Mouse (Mus musculus) midbrain, embryonic 16.5 days (tissue): ENCODE results near the gene Slc37a2. TPM values are rescaled to one million over a fixed set of nuclear protein-coding genes. Genes with fewer than 3 reads are reported as not detected.

Experiments
- ATAC-seq: fragments of 200-750 bp; cut with Nextera tagmentation; 2 replicates; pipeline ENCODE4 v1.8.0; 2017; ENCODE audit warnings: moderate TSS enrichment
- H3K27ac ChIP-seq: fragments of 300-500 bp; sonication (generic); 2 replicates; pipeline ENCODE4 v1.5.1; 2014; ENCODE audit warnings: mild to moderate bottlenecking, low read length, mixed read lengths
- H3K27me3 ChIP-seq: fragments of 300-500 bp; sonication (generic); 2 replicates; pipeline ENCODE4 v1.6.1; 2014; ENCODE audit warnings: low read depth, low read length, mixed read lengths; ENCODE audit not compliant: control insufficient read depth, insufficient read depth
- H3K36me3 ChIP-seq: fragments of 300-500 bp; sonication (generic); 2 replicates; pipeline ENCODE4 v1.6.1; 2014; ENCODE audit warnings: mild to moderate bottlenecking, low read length, moderate library complexity, mixed read lengths; ENCODE audit not compliant: control insufficient read depth, insufficient read depth
- H3K4me1 ChIP-seq: fragments of 300-500 bp; sonication (generic); 2 replicates; pipeline ENCODE4 v1.6.1; 2014; ENCODE audit warnings: mild to moderate bottlenecking, low read length, mixed read lengths; ENCODE audit not compliant: control insufficient read depth, insufficient read depth
- H3K4me2 ChIP-seq: fragments of 300-500 bp; sonication (generic); 2 replicates; pipeline ENCODE4 v1.6.1; 2014; ENCODE audit warnings: mild to moderate bottlenecking, low read length, mixed read lengths
- H3K4me3 ChIP-seq: fragments of 300-500 bp; sonication (generic); 2 replicates; pipeline ENCODE4 v1.5.1; 2014; ENCODE audit warnings: low read depth, mild to moderate bottlenecking, low read length, moderate library complexity, mixed read lengths
- H3K9ac ChIP-seq: fragments of 300-500 bp; sonication (generic); 2 replicates; pipeline ENCODE4 v1.6.1; 2014; ENCODE audit warnings: low read depth, low read length, mixed read lengths
- H3K9me3 ChIP-seq: fragments of 300-500 bp; sonication (generic); replicated peaks from 2 replicates; pipeline ENCODE4 v1.6.1; 2014; ENCODE audit warnings: mild to moderate bottlenecking, low read length, mixed read lengths; ENCODE audit not compliant: control insufficient read depth, poor library complexity, severe bottlenecking
- WGBS: fragments of 180-500 bp; shearing (Covaris S2); extraction: QIAGEN DNeasy Blood & Tissue Kit; methylation state at CpG from one replicate; pipeline ENCODE4 v1.1.7; 2014; 5-methylcytosine and 5-hydroxymethylcytosine counted together
- polyA plus RNA-seq: library from polyadenylated mRNA; unstranded; fragments of >200 nt; fragmentation: Nextera tagmentation; extraction: Ambion mirVana; gene quantifications from 2 replicates; pipeline ENCODE4 v1.2.1, GENCODE M21; 2015

Slc37a2 gene
- polyA plus RNA-seq, 1 experiment from 2014 or later: 1.7 TPM

DNA sequence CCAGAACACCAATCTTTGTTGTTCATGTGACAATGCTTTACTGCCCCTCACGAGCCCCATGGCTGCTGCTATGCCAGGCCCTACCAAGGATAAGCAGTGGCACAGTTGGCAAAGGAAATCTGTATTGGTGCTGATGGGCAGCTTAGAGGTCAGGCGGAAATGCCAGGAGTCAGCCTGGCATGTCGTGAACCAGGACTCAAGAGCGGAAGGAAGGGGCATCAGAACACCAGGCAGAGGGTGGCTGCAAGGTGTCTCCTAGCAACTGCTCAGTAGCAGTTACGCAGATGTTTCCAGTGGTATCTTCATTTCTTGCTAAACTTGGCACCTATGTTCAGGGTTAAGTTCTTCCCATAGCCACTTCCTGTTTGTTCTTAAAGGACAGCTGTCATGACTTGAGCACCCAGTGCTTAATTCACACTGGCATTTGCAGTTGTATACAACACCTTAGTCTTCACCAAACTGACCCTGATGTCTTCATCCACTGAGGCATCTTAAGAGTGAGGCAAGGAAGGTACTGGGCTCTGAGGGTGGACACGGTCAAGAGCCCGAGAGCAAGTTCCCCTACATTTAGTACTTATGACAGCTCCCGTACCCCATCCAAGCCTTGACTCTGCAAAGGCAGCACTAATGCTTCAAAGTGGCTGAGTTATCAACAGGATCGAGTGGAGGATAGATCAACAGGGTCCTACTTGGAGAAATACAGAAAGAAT lies 24.9 kb downstream of the Slc37a2 start:
- 90% methylated on average over 9 of the region's 9 CpGs for WGBS
- Histone ChIP-seq H3K9me3 (no peaks in the 10 kb centered on the region), H3K4me2 (no peak overlapping the region), H3K4me3 (no peak overlapping the region), H3K36me3 (no peaks in the 10 kb centered on the region), H3K4me1 (peaks cover 4% of the 10 kb centered on the region; the same call in 1 of the 2 replicates), H3K27ac (no peak overlapping the region), H3K9ac (no peak overlapping the region), H3K27me3 (no peaks in the 10 kb centered on the region)
- no peak; the same call in 1 of the 2 replicates for ATAC-seq

- no peak overlapping the region; the same call in none of the 2 replicates for H3K9ac ChIP-seq
Observed at GRCm38 (mm10) chr9:37229880-37230325, 25.6 kb downstream of the Slc37a2 start.

DNA sequence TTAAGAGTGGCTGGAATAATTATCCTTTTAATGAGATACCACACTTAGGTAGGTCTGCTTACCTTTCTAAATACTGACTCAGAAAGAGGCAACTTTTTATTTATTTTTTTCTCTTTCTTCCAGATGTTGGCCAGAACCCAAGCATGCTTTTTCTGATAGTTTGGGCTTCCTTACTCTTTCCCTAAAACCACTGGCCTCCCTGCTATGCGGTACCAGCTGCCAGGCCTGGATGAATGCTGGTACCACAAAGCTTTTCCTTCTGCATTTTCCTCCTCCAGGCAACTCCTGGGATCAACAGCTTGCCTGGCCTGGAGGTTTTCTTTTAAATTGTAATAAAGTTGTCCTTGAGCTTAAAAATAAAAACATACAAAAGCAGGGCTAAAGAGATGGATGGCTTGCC lies 30.0 kb downstream of the Slc37a2 start:
- WGBS: 85% methylated on average over 1 of the region's 1 CpGs
- ATAC-seq: no peak
- H3K4me3 ChIP-seq: no peak overlapping the region

More at GRCm38 (mm10) chr9:37229880-37230325, 25.6 kb downstream of the Slc37a2 start:
- H3K27ac ChIP-seq: no peak overlapping the region
- H3K4me1 ChIP-seq: peaks cover 4% of the 10 kb centered on the region; the same call in 1 of the 2 replicates
- peak; percentile 93 for ATAC-seq
- no peaks in the 10 kb centered on the region for H3K27me3 ChIP-seq
- no peak overlapping the region for H3K4me3 ChIP-seq
- 0% methylated on average over 1 of the region's 1 CpGs for WGBS
- H3K36me3 ChIP-seq: no peaks in the 10 kb centered on the region
- no peak overlapping the region for H3K4me2 ChIP-seq
- H3K9me3 ChIP-seq: no peaks in the 10 kb centered on the region

DNA sequence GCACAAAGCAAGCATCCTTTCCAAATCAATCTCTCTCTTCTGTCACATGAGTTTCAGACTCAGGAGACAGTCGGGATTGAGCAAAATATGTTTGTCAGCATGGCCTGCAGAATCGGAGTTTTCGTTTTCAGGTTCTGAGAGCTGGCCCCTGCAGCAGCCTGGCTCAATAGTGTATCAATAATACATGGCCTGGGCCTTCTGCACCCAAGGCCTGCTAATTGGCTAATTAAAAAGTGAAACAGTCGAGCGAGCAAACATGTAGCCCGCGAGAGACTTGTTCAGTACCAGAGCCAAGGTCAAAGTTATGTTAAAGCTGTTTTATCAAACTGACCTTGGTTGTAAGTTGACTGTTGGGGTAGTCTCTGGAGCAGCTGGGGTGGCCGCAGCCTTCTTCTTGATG lies 34.8 kb downstream of the Slc37a2 start:
- no peak for ATAC-seq
- H3K9me3 ChIP-seq: no peaks in the 10 kb centered on the region
- no peaks in the 10 kb centered on the region for H3K36me3 ChIP-seq
- WGBS: 71% methylated on average over 8 of the region's 8 CpGs
- no peak overlapping the region for H3K27ac ChIP-seq
- no peak overlapping the region for H3K4me3 ChIP-seq
- no peaks in the 10 kb centered on the region for H3K27me3 ChIP-seq
- no peak overlapping the region for H3K4me2 ChIP-seq
- no peaks in the 10 kb centered on the region; the same call in 1 of the 2 replicates for H3K4me1 ChIP-seq
- no peak overlapping the region for H3K9ac ChIP-seq

More for the DNA sequence above, 30.0 kb downstream of the Slc37a2 start:
- H3K36me3 ChIP-seq: no peaks in the 10 kb centered on the region
- peaks cover 4% of the 10 kb centered on the region for H3K4me1 ChIP-seq
- no peak overlapping the region for H3K27ac ChIP-seq
- H3K27me3 ChIP-seq: no peaks in the 10 kb centered on the region
- no peak overlapping the region for H3K4me2 ChIP-seq
- H3K9ac ChIP-seq: no peak overlapping the region
- H3K9me3 ChIP-seq: no peaks in the 10 kb centered on the region

DNA sequence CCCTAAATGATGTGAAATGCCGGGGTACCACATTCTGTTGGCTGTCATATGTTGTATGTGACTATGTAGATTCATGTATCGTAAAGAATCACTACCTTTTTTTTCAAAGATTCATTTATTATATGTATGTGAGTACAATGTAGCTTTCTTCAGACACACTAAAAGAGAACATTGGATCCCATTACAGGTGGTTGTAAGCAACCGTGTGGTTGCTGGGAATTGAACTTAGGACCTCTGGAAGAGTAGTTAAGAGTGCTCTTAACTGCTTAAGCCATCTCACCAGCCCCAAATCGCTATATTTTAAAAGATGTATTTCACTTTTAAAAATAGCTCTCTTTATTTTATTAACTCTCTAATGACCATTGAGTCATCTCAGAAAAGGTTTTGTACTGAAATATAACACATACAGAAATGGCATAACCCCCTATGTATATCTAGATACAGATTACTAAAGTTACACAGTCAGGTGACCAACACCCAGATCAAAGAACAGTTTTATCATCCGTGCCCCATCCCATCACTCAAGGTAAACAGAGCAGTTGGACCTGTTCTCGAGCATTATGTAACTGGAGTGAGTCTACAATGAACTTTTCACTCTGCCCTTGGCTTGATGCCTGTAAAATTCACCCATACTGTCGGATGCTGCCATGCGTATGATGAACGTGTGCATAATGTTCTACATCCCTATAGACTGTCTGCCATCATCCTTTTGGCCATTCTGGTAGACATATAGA lies 41.0 kb downstream of the Slc37a2 start:
- Histone ChIP-seq H3K4me3 (no peak overlapping the region), H3K4me1 (no peaks in the 10 kb centered on the region), H3K36me3 (no peaks in the 10 kb centered on the region), H3K27me3 (no peaks in the 10 kb centered on the region), H3K4me2 (no peak overlapping the region), H3K27ac (no peak overlapping the region), H3K9me3 (no peaks in the 10 kb centered on the region), H3K9ac (no peak overlapping the region)
- ATAC-seq: no peak
- WGBS: 93% methylated on average over 9 of the region's 9 CpGs

DNA sequence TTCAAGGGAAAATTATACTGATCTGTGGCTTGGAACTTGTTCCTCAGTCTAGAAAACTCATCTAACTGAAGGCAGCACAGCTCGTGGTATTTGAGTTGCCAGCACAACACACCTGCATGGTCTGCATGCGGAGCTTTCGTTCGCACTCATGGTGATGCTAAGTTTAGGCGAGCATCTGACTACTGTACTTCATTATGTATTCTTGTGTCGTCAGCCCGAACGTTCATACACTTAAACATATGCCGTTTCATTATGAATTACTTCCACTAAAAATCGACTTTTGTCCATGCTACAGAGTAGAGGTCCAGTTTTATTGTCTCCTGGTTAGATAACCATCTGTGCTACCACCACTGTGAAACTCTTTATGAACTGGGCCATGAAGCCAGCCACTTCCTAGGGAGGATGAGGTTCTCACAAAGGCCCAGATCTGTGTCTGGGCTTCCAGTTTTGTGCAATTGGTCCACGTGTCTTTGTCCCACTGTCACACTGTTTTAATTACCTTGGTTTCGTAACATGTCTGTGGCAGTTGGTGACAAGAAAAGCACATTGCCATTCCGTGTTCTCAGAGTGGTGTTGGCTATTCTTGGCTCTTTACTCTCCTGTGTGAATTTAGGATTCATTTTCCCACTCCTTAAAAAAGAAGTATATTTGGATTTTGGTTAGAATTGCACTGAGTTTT lies 42.3 kb downstream of the Slc37a2 start:
- no peaks in the 10 kb centered on the region for H3K4me1 ChIP-seq
- no peaks in the 10 kb centered on the region for H3K9me3 ChIP-seq
- H3K27me3 ChIP-seq: no peaks in the 10 kb centered on the region
- H3K9ac ChIP-seq: no peak overlapping the region
- no peak for ATAC-seq
- H3K36me3 ChIP-seq: no peaks in the 10 kb centered on the region
- no peak overlapping the region for H3K4me3 ChIP-seq
- WGBS: 90% methylated on average over 13 of the region's 13 CpGs
- no peak overlapping the region for H3K4me2 ChIP-seq
- no peak overlapping the region for H3K27ac ChIP-seq

DNA sequence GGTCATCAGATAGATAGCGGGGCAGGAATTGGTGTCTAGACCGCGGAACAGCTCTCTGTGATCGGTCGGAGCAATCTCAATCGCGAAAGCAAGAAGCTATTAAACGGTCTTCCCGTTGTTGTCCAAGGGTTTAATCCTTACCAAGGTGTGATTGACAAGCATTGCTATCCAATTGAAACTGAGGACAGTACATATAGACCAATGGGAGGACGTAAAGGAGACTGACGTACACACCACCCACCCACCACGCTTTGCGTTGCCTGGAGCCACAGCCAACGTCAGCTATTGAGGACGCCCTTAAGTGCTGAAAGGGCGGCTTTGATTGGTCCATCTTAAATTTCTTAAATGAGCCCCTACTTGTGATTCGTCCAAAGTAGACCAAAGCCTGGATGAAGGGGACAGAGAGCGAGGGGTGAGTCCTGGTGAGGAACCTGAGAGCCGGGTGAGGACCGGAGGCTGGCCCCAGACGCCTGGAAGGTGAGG lies 47.6 kb downstream of the Slc37a2 start, which contains the start of gene Tmem218:
Gene Tmem218, plus strand, starts transcription at position 295 of the 483 bp plus-strand sequence.
- Histone ChIP-seq H3K9ac (peak within 1 kb of the TSS; percentile 72), H3K27ac (peak within 1 kb of the TSS; percentile 94), H3K4me2 (peak within 1 kb of the TSS; percentile 70), H3K4me1 (peaks cover 5% of the 10 kb centered on the region), H3K4me3 (peak within 1 kb of the TSS; percentile 60), H3K9me3 (no peaks in the 10 kb centered on the region), H3K27me3 (no peaks in the 10 kb centered on the region), H3K36me3 (no peaks in the 10 kb centered on the region)
- ATAC-seq: peak; percentile 100
- WGBS: 0% methylated on average over 21 of the region's 21 CpGs

DNA sequence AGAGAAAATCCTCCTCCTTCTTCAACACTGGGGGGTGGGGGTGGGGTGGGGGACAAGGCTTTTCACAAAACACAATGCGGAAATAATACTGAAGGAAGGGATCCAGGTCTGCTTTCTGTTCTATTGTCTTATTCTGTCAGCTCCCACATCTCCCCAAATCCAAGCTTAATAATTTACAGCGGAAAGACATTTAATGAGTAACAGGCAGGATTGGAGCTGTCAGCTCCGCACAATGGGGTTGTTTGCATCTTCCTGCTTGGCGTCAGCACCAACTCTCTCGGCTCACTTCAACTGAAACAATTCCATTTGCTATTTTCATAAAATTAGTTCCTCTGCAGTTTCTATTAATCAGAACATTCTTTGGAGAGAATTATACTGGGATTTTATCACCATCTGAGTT lies 51.7 kb downstream of the Slc37a2 start:
- WGBS: 34% methylated on average over 5 of the region's 5 CpGs
- H3K27me3 ChIP-seq: no peaks in the 10 kb centered on the region
- H3K4me1 ChIP-seq: peaks cover 5% of the 10 kb centered on the region
- H3K4me2 ChIP-seq: no peak overlapping the region
- no peak for ATAC-seq
- H3K27ac ChIP-seq: 0 out of 2 replicates have a peak overlapping the region, but pooled peaks have one; percentile 19
- no peak overlapping the region for H3K4me3 ChIP-seq
- H3K36me3 ChIP-seq: no peaks in the 10 kb centered on the region
- no peaks in the 10 kb centered on the region for H3K9me3 ChIP-seq
- H3K9ac ChIP-seq: no peak overlapping the region
